Mouse (Mus musculus) activated CD4-positive, CD25-positive, alpha-beta regulatory T cell, adult 9 weeks (primary cell): ENCODE measurements around the gene Dqx1. TPM values are rescaled to one million over a fixed set of nuclear protein-coding genes. Genes with fewer than 3 reads are reported as not detected.

Experiments used
- polyA plus RNA-seq: library from polyadenylated mRNA; unstranded; fragments of 100-300 nt; shearing (Covaris generic); gene quantifications from one replicate; pipeline ENCODE4 v1.2.1, GENCODE M21; 2017

Dqx1 gene
- 4.9 TPM for polyA plus RNA-seq

GRCm38 (mm10) chr6:83057790-83058189, at the start of gene Dqx1:
TSS of gene Dqx1 (plus strand) at chr6:83057844.

GRCm38 (mm10) chr6:83033249-83034185, 24.1 kb upstream of the Dqx1 start, which contains the start of the genes Dok1 and Loxl3:
TSS of gene Dok1 (minus strand) at chr6:83033471.
TSS of gene Loxl3 (plus strand) at chr6:83034173.

GRCm38 (mm10) chr6:83054074-83054851, 3.4 kb upstream of the Dqx1 start, which contains the start of gene Aup1:
TSS of gene Aup1 (plus strand) at chr6:83054521.

GRCm38 (mm10) chr6:83054871-83055431, 2.7 kb upstream of the Dqx1 start, which contains the start of gene Htra2:
TSS of gene Htra2 (minus strand) at chr6:83055273.

GRCm38 (mm10) chr6:83070247-83070310, 12.4 kb downstream of the Dqx1 start, which contains the start of gene Tlx2:
TSS of gene Tlx2 (minus strand) at chr6:83070293.

GRCm38 (mm10) chr6:83077630-83078323, 20.1 kb downstream of the Dqx1 start, which contains the start of gene Pcgf1:
TSS of gene Pcgf1 (plus strand) at chr6:83077869.

GRCm38 (mm10) chr6:83086121-83087035, 28.7 kb downstream of the Dqx1 start, which contains the start of gene Lbx2:
TSS of gene Lbx2 (plus strand) at chr6:83086367.

GRCm38 (mm10) chr6:83101316-83101687, 43.7 kb downstream of the Dqx1 start, which contains the start of the genes Ccdc142 and Gm42688:
TSS of gene Ccdc142 (plus strand) at chr6:83101601.
TSS of gene Gm42688 (plus strand) at chr6:83101617.

GRCm38 (mm10) chr6:83108762-83109668, 51.4 kb downstream of the Dqx1 start, which contains the start of gene Mrpl53:
TSS of gene Mrpl53 (plus strand) at chr6:83109040.

GRCm38 (mm10) chr6:83115011-83115671, 57.5 kb downstream of the Dqx1 start, which contains the start of gene Mogs:
TSS of gene Mogs (plus strand) at chr6:83115496.

Other genes with a start within 250 kb of the Dqx1 start
- 3.6 TPM for gene Sema4f, start 118.1 kb upstream of the Dqx1 start, polyA plus RNA-seq
- gene M1ap, start 110.9 kb upstream of the Dqx1 start, polyA plus RNA-seq = 0.64 TPM
- 56.5 TPM for gene Dok1, start 24.4 kb upstream of the Dqx1 start, polyA plus RNA-seq
- 0.32 TPM for gene Loxl3, start 23.7 kb upstream of the Dqx1 start, polyA plus RNA-seq
- gene Aup1, start 3.3 kb upstream of the Dqx1 start, polyA plus RNA-seq = 472 TPM
- gene Htra2, start 2.6 kb upstream of the Dqx1 start, polyA plus RNA-seq = 67.6 TPM
- gene Tlx2, start 12.4 kb downstream of the Dqx1 start, polyA plus RNA-seq = not detected
- 32.7 TPM for gene Pcgf1, start 20.0 kb downstream of the Dqx1 start, polyA plus RNA-seq
- not detected for gene Lbx2, start 28.5 kb downstream of the Dqx1 start, polyA plus RNA-seq
- gene Ccdc142, start 43.8 kb downstream of the Dqx1 start, polyA plus RNA-seq = 5.2 TPM
- gene Gm42688, start 43.8 kb downstream of the Dqx1 start, polyA plus RNA-seq = 5.8 TPM
- gene Mrpl53, start 51.2 kb downstream of the Dqx1 start, polyA plus RNA-seq = 65.4 TPM
- 3.9 TPM for gene Mogs, start 57.7 kb downstream of the Dqx1 start, polyA plus RNA-seq
- 71.7 TPM for gene Wbp1, start 63.7 kb downstream of the Dqx1 start, polyA plus RNA-seq
- 13.0 TPM for gene Ino80b, start 67.6 kb downstream of the Dqx1 start, polyA plus RNA-seq
- gene Rtkn, start 77.6 kb downstream of the Dqx1 start, polyA plus RNA-seq = 0.92 TPM
- gene Wdr54, start 98.6 kb downstream of the Dqx1 start, polyA plus RNA-seq = 1.9 TPM
- gene 1700003E16Rik, start 98.6 kb downstream of the Dqx1 start, polyA plus RNA-seq = not detected
- 86.5 TPM for gene Dctn1, start 108.1 kb downstream of the Dqx1 start, polyA plus RNA-seq
- 0.87 TPM for gene Slc4a5, start 162.0 kb downstream of the Dqx1 start, polyA plus RNA-seq